Mouse (Mus musculus): Measurements from ENCODE around the gene Hist2h2aa2. TPM values are rescaled to one million over a fixed set of nuclear protein-coding genes. Genes with fewer than 3 reads are reported as not detected.
"Not testable (repeated sequence)": the region's sequence is repeated elsewhere in the genome, so short reads cannot be mapped to it uniquely, and the experiment has no call there.

Hist2h2aa2 gene
- polyA plus RNA-seq, 1 experiment from 2014 or later = 54.8 TPM

DNA sequence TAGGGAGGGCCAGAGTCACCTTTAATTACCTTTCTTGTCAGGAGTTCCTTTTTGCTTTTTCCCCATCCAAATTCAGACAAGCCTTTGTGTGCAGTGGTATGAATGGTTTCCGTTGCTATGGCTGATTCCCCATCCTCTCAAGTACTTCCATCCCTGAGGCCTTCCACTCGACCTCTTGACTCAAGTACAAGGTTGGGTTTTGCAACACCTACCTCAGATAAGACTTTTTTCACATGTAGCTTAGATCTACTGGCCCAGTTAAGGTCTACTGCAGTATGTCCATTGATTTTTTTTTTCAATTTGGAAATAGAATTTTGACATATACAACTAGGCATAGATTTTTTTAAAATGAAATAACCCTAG lies 8.3 kb downstream of the Hist2h2aa2 start:
- no peak for ATAC-seq (ENCODE audit: insufficient read depth)
- Histone ChIP-seq H3K27me3 (no peaks in the 10 kb centered on the region), H3K36me3 (replicated peaks) (no peaks in the 10 kb centered on the region), H3K4me2 (no peak overlapping the region), H3K9me3 (replicated peaks) (no peaks in the 10 kb centered on the region), H3K9ac (no peak overlapping the region), H3K4me1 (replicated peaks) (peaks cover 22% of the 10 kb centered on the region), H3K4me3 (replicated peaks) (no peak overlapping the region), H3K27ac (replicated peaks) (no peak overlapping the region)
- WGBS (ENCODE audit: insufficient replicate concordance) = 38% methylated on average over 2 of the region's 2 CpGs

GRCm38 (mm10) chr3:96230910-96231757 lies 8.9 kb downstream of the Hist2h2aa2 start:
- no peak overlapping the region for H3K27ac ChIP-seq (replicated peaks)
- H3K36me3 ChIP-seq (replicated peaks) = no peaks in the 10 kb centered on the region
- no peak overlapping the region for H3K4me2 ChIP-seq
- no peaks in the 10 kb centered on the region for H3K27me3 ChIP-seq
- H3K9me3 ChIP-seq (replicated peaks) = no peaks in the 10 kb centered on the region
- H3K9ac ChIP-seq = no peak overlapping the region
- H3K4me3 ChIP-seq (replicated peaks) = no peak overlapping the region
- WGBS (ENCODE audit: insufficient replicate concordance) = 60% methylated on average over 4 of the region's 4 CpGs
- ATAC-seq (ENCODE audit: insufficient read depth) = no peak
- peaks cover 22% of the 10 kb centered on the region for H3K4me1 ChIP-seq (replicated peaks)

- no peak overlapping the region for H3K4me2 ChIP-seq
- no peaks in the 10 kb centered on the region for H3K27me3 ChIP-seq
- H3K27ac ChIP-seq (replicated peaks) = no peak overlapping the region
- no peak overlapping the region for H3K9ac ChIP-seq
- H3K36me3 ChIP-seq (replicated peaks) = no peaks in the 10 kb centered on the region
- H3K9me3 ChIP-seq (replicated peaks) = no peaks in the 10 kb centered on the region
- WGBS (ENCODE audit: insufficient replicate concordance) = 24% methylated on average over 2 of the region's 2 CpGs
- H3K4me1 ChIP-seq (replicated peaks) = peaks cover 25% of the 10 kb centered on the region
- H3K4me3 ChIP-seq (replicated peaks) = no peak overlapping the region
- no peak for ATAC-seq (ENCODE audit: insufficient read depth)
Measured at GRCm38 (mm10) chr3:96230404-96230803, 9.7 kb downstream of the Hist2h2aa2 start.

- Histone ChIP-seq H3K27ac (replicated peaks) (no peak overlapping the region), H3K27me3 (no peaks in the 10 kb centered on the region), H3K4me2 (no peak overlapping the region), H3K9me3 (replicated peaks) (no peaks in the 10 kb centered on the region), H3K4me3 (replicated peaks) (no peak overlapping the region), H3K4me1 (replicated peaks) (peaks cover 37% of the 10 kb centered on the region), H3K9ac (no peak overlapping the region), H3K36me3 (replicated peaks) (no peaks in the 10 kb centered on the region)
- ATAC-seq (ENCODE audit: insufficient read depth) = no peak
- WGBS (ENCODE audit: insufficient replicate concordance) = 64% methylated on average over 2 of the region's 2 CpGs
Measured at GRCm38 (mm10) chr3:96228828-96229227, 11.2 kb downstream of the Hist2h2aa2 start.

DNA sequence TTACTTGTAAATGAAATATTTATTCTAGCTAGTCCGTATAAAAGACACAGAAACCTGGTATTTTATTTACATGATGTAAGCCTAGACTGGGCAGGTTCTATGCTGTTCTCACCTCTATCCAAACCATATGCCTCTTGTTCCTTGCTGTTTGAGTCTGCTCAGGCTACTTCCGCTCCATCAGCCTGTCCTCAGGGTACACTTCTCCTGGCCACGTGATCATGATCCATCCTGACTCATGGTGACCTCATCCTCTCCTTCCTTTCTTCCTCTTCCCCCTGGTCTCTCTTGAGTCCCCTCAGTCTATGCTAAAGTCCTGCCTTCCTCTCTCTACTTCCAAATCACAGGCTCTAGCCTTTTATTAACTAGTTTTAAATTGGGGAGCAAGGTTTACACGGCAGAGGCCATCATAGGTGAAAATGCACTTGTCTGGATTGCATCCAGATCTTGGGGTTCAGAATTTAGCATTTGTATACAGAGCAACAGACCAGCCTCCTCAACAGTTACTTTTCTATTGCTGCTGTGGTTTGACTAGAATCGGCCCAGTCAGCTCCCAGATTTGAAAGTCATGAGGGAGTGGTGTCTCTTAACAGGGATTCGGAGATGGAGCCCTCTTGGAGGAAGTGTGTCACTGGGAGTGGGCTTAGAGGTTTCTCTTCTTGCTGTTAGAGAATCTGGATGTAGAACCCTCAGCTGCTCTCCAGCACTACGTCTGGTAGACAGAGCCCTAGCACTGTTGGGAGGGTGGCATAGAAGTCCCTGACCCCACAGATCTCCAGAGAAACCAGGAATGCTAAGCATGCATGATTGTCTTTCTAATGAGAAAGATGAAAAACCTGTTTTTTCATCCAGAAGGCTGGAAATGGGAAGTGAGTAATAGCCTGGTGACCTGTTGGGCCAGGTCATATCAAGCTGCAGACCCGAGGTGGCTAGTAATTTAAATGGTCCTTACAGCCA lies 13.1 kb downstream of the Hist2h2aa2 start:
- ATAC-seq (ENCODE audit: insufficient read depth) = no peak
- Histone ChIP-seq H3K36me3 (replicated peaks) (no peaks in the 10 kb centered on the region), H3K9ac (no peak overlapping the region), H3K4me1 (replicated peaks) (peaks cover 54% of the 10 kb centered on the region), H3K4me2 (no peak overlapping the region), H3K27ac (replicated peaks) (no peak overlapping the region), H3K9me3 (replicated peaks) (no peaks in the 10 kb centered on the region), H3K4me3 (replicated peaks) (no peak overlapping the region), H3K27me3 (no peaks in the 10 kb centered on the region)
- 59% methylated on average over 8 of the region's 8 CpGs for WGBS (ENCODE audit: insufficient replicate concordance)

DNA sequence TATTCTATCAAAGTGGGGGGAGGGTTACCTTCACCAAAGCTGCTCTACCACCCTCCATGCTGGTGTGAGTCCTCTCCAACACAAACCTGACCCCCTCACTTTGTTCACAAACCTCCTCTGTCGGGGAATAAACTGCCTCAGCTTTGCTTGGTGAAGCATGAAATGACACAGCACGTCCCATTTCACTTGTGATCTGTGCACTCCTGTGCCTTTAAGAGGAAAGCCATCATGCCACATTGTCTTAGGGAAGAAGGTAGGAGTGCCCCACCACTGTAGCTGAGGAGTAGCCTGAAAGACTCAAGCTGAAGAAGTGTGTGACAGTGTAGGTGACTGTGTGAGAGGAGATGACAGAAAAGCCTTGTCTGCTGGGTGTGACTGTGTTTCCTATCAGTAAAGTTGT lies 14.7 kb downstream of the Hist2h2aa2 start:
- H3K4me3 ChIP-seq (replicated peaks) = peak overlapping the region; percentile 64
- H3K27ac ChIP-seq (replicated peaks) = peak overlapping the region; percentile 45
- H3K9ac ChIP-seq = peak overlapping the region; percentile 41
- peaks cover 50% of the 10 kb centered on the region for H3K4me1 ChIP-seq (replicated peaks)
- no peak for ATAC-seq (ENCODE audit: insufficient read depth)
- H3K36me3 ChIP-seq (replicated peaks) = no peaks in the 10 kb centered on the region
- H3K27me3 ChIP-seq = no peaks in the 10 kb centered on the region
- peak overlapping the region; percentile 88 for H3K4me2 ChIP-seq
- 53% methylated on average over 2 of the region's 2 CpGs for WGBS (ENCODE audit: insufficient replicate concordance)
- H3K9me3 ChIP-seq (replicated peaks) = no peaks in the 10 kb centered on the region

DNA sequence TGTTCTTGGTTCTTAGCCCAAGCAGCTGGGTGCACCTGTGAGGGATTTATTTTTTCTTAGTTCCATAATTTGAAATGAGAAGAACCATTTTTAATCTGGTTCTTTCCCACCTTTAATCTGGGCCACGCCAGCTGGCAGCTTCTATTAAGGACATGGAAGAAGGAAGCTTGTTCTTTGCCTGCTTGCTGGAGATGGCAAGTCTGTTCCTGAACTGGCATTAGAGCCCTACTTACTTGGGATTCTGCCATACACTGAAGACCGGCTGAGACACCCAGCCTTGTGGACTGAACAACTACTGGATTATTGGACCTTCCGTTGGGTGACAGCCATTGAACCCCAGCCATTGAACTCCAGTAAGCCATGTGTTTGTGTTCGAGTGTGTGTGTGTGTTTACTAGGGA lies 17.3 kb downstream of the Hist2h2aa2 start:
- Histone ChIP-seq H3K4me1 (replicated peaks) (peaks cover 60% of the 10 kb centered on the region), H3K4me3 (replicated peaks) (peak overlapping the region; percentile 64), H3K27ac (replicated peaks) (peak overlapping the region; percentile 100), H3K4me2 (peak overlapping the region; percentile 88), H3K9ac (peak overlapping the region; percentile 84), H3K36me3 (replicated peaks) (no peaks in the 10 kb centered on the region), H3K9me3 (replicated peaks) (no peaks in the 10 kb centered on the region), H3K27me3 (no peaks in the 10 kb centered on the region)
- no peak for ATAC-seq (ENCODE audit: insufficient read depth)
- 85% methylated on average over 4 of the region's 4 CpGs for WGBS (ENCODE audit: insufficient replicate concordance)

DNA sequence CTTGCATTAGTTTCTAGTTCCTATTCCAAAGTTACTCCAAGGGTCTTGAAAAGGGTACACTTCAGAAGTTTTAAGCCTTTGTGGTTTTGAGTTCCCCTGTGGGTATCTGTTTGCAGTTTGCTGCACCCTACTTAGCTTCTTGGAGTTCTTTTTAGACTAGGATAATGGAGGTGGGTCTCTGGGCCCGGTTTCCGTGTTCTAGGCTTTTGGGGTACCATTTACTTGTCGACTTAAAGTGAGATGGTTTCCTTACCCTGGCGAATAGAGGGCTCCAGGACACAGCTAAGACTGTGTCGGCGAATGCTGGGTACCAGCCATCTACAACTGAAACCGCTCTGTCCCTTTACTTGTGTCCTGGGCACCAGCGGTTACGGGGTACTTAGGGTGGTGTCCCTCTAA lies 18.4 kb downstream of the Hist2h2aa2 start:
- WGBS (ENCODE audit: insufficient replicate concordance) = 15% methylated on average over 9 of the region's 9 CpGs
- Histone ChIP-seq H3K4me2 (peak overlapping the region; percentile 88), H3K4me1 (replicated peaks) (peaks cover 59% of the 10 kb centered on the region), H3K36me3 (replicated peaks) (no peaks in the 10 kb centered on the region), H3K27me3 (no peaks in the 10 kb centered on the region), H3K9me3 (replicated peaks) (no peaks in the 10 kb centered on the region), H3K27ac (replicated peaks) (peak overlapping the region; percentile 100), H3K4me3 (replicated peaks) (peak overlapping the region; percentile 64), H3K9ac (peak overlapping the region; percentile 84)
- no peak for ATAC-seq (ENCODE audit: insufficient read depth)

GRCm38 (mm10) chr3:96220765-96221639 lies 19.1 kb downstream of the Hist2h2aa2 start, which contains the start of the genes Hist2h2ac and Hist2h2be:
TSS of gene Hist2h2ac (minus strand) at chr3:96220880.
TSS of gene Hist2h2be (plus strand) at chr3:96221119.
- under 1% methylated on average over 43 of the region's 43 CpGs for WGBS (ENCODE audit: insufficient replicate concordance)
- Histone ChIP-seq H3K4me1 (replicated peaks) (peaks cover 53% of the 10 kb centered on the region), H3K9ac (peak within 1 kb of the TSS; percentile 84), H3K9me3 (replicated peaks) (no peaks in the 10 kb centered on the region), H3K27ac (replicated peaks) (peak within 1 kb of the TSS; percentile 100), H3K36me3 (replicated peaks) (no peaks in the 10 kb centered on the region), H3K27me3 (no peaks in the 10 kb centered on the region), H3K4me2 (peak within 1 kb of the TSS; percentile 88), H3K4me3 (replicated peaks) (peak within 1 kb of the TSS; percentile 64)
- peak; percentile 90 for ATAC-seq (ENCODE audit: insufficient read depth)

DNA sequence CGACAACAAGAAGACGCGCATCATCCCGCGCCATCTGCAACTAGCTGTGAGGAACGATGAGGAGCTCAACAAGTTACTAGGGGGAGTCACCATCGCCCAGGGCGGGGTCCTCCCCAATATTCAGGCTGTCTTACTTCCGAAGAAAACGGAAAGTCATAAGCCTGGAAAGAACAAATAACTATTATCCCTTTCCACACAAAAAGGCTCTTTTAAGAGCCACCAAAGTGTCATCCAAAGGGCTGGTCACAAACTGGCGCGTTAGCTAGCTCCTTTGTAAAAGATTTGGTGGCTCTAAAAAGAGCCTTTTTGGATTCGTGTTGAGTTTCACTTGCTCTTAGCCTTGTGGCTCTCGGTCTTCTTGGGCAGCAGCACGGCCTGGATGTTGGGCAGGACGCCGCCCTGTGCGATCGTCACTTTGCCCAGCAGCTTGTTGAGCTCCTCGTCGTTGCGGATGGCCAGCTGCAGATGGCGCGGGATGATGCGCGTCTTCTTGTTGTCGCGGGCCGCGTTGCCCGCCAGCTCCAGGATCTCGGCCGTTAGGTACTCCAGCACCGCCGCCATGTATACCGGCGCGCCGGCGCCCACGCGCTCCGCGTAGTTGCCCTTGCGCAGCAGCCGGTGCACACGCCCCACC lies 19.8 kb downstream of the Hist2h2aa2 start:
- Histone ChIP-seq H3K4me1 (replicated peaks) (peaks cover 49% of the 10 kb centered on the region), H3K9ac (peak overlapping the region; percentile 84), H3K4me3 (replicated peaks) (peak overlapping the region; percentile 64), H3K27ac (replicated peaks) (peak overlapping the region; percentile 100), H3K4me2 (peak overlapping the region; percentile 88)
- not testable (repeated sequence) for H3K27me3 ChIP-seq; H3K9me3 ChIP-seq (replicated peaks); H3K36me3 ChIP-seq (replicated peaks)
- under 1% methylated on average over 43 of the region's 47 CpGs for WGBS (ENCODE audit: insufficient replicate concordance)
- ATAC-seq (ENCODE audit: insufficient read depth) = peak; percentile 11; the same call in 1 of the 2 replicates
